Mouse (Mus musculus) gastrocnemius, postnatal 10 days (tissue): ENCODE measurements around the gene Inpp5k. TPM values are rescaled to one million over a fixed set of nuclear protein-coding genes. Genes with fewer than 3 reads are reported as not detected.
"Not testable (repeated sequence)": the region's sequence is repeated elsewhere in the genome, so short reads cannot be mapped to it uniquely, and the experiment has no call there.

Experiments used
- DNase-seq: peaks from one replicate; pipeline ENCODE4 v3.0.0; 2021; ENCODE audit warnings: mixed read lengths
- total RNA-seq, 2 experiments: library from RNA; stranded (reverse); gene quantifications; 2 replicates each; pipeline ENCODE4 v1.2.3; 2021

Inpp5k gene
- total RNA-seq, 2 experiments from 2014 or later = 22.5 to 23.3 TPM

DNA sequence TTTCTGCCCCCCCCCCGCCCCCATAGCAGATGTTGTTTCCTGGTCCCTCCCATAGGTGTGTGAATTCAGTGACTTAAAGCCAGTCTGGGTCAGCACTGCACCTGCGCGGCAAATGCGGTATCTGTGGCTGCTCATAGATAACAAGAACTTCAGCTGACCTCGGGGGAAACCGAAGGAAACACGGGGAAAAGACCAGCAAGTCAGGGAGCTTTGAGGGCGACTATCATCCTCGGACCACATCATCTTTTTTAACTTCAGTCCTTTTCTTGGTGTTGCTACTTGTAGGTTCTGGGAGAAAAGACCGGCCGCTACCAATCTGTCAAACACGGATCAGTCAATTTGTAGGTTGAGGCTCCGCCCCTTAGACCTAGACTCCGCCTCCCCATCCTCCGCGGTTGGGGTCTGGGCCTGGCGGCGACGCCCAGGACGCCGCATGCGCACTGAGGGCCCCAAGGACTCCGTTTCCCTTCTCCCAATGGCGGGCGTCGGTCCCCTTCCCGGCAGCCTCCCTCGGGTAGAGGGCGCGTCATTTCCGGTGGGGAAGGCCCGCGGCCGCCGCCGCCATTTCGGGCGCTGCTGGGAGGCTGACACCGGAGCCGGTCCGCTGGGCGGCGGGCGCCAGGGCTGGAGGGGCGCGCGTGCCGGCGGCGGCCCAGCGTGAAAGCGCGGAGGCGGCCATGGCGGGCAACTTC lies 48.1 kb downstream of the Inpp5k start, which contains the start of gene Crk:
Gene Crk, plus strand, starts transcription at position 513 of the 692 bp plus-strand sequence.
- DNase-seq = peak; percentile 99

DNA sequence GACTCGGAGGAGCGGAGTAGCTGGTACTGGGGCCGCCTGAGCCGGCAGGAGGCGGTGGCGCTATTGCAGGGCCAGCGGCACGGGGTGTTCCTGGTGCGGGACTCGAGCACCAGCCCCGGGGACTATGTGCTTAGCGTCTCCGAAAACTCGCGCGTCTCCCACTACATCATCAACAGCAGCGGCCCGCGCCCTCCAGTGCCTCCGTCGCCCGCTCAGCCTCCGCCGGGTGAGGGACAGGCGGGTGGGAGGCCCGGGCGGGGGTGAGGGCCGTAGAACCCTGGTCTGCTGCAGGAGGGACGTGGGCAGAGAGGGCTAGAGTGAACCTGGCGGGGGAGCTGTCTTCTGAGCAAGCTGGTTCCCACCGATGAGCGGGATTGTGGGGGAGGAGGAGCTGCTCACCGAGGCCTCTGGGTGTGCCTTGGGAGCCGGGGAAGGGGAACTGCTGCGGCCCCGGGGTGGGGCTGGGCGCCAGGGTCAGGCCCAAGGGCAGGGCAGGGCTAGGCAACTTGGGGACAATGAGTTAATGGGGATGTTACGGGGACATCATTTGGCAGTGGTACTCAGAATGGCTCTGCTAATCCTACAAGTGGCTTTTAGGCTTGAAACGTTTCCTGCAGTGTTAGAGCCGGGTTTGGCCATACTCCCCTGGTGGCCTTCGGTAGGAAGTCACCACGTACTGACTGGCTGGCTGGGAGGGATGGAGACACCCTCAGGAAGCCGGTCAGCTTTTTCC lies 48.8 kb downstream of the Inpp5k start:
- peak; percentile 65 for DNase-seq

DNA sequence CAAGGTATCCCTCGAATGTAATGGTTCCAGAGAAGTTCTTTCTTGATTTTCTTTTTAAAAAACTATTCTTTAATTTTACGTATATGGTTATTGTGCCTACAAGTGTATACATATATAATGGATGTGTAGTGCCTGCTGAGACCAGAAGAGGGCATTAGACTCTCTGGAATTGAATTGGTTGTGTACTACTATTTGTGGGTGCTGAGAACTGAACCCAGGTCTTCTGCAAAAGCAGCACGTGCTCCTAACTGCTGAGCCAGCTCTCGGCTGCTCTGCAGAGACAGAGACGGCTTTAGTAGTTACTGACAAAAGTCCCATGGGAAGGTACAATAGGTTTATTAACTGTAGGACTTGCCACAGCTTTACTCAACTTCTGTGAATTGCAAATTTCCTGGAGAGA lies 53.7 kb downstream of the Inpp5k start:
- no peak for DNase-seq

DNA sequence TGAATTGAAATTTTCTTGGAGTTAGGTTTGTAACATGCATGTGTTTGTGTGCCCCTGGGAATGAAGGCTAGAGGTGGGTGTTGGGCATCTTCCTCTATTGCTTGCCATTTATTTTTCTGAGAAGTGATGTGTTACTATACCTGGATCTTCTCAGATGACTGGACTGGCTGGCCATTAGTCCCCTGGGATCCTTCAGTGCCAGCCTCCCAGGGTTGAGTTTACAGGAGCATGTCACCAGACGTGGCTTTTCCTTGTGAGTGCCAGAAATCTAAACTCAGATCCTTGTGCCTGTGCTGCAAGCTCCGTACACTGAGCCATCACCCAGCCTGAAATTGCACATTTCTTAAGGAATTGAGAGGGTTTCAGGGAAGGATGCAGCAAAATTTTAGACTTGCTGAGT lies 54.2 kb downstream of the Inpp5k start:
- DNase-seq = no peak

DNA sequence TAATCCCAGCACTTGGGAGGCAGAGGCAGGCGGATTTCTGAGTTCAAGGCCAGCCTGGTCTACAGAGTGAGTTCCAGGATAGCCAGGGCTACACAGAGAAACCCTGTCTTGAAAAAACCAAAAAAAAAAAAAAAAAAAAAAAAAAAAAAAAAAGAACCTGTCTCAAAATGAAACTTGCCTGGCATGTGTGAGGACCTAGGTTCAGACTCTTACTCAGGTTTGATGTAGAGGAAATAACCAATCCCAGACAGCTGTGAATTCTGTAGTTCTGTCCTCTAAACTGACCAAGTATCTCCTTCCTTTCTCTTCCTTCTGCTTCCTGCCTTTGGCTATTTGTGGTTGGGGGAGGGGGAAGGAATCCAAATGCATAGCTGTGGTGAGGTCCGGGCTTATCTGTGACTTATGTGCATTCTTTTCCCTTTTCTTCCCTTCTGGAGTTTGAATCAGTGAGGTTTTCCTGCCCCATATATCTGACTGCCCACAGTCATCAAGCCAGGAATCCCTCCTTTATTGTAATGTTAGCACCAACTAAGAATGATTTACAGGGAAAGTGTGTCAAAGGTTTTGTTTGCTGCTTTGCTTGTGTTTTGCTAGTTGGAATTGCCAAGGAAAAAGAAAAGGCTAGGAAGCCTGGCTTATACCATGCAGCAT lies 56.7 kb downstream of the Inpp5k start:
- no peak for DNase-seq

DNA sequence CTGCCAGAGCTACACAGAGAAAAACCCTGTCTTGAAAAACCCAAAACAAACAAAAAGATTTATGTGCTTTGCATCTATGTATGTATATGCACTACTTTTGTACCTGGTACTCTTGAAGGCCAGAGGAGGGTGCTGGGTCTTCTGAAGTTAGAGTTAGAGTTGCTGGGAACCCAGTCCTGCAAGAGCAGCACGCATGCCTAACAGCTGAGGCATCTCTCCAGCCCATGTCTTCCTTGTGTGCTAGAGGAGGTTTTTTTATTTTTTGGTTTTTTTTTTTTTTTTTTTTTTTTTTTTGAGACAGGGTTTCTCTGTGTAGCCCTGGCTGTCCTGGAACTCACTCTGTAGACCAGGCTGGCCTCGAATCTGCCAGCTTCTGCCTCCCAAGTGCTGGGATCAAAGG lies 57.3 kb downstream of the Inpp5k start:
- DNase-seq = no peak

DNA sequence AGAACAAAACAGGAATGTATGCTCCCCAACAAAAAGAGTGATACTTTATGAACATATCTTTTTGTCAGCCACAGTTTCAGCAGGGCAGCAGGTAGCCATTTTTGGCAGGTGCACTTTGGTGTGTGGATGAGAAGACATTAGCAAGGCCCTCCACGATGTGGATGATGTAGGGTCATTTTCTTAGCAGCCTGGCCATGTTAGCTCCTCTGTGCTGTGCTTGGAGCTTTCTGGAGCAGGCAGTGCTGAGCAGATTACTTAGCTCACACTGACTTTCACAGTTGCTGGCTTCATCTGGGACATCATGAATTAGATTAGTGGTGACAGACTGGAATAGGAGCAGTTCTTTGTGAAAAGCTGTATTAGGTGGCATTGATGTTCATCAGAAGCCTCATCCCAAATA lies 59.2 kb downstream of the Inpp5k start:
- DNase-seq = no peak

DNA sequence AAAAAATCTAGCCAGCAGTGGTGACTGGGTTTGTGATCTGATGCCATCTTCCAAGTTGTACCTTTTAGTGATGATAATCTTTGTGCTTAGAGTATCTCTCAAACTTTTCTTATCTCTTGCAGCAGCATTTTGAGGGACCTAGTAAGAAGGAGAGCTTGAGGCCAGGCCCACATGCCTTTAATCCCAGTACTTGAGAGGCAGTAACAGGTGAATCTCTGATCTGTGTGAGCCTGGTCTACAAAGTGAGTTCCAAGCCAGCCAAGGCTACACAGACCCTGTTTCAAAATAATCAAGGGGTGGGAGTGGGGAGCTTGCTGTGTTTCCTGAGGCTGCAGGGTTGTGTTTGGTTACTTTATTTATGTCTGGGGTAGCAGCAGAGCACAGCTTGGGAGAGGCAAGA lies 60.3 kb downstream of the Inpp5k start:
- no peak for DNase-seq

DNA sequence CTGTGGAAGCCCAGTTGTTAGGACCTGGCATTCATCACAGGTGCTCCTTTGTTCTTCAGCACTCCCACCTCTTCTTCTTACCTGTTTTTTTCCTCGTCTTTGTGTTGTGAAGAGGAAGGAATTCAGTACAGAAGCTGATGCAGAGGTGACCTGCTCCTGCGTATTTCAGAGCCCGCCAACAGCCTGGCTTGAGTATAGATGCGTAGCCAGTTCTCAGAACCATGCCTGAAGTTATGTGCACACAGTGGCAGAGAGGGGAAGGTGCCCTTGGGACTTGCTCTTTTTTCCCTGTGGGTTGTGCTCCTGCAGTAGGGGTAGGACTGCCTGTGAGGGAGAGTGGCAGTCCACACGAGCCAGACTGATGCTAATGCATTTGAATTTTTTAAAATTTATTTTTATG lies 62.8 kb downstream of the Inpp5k start:
- no peak for DNase-seq

DNA sequence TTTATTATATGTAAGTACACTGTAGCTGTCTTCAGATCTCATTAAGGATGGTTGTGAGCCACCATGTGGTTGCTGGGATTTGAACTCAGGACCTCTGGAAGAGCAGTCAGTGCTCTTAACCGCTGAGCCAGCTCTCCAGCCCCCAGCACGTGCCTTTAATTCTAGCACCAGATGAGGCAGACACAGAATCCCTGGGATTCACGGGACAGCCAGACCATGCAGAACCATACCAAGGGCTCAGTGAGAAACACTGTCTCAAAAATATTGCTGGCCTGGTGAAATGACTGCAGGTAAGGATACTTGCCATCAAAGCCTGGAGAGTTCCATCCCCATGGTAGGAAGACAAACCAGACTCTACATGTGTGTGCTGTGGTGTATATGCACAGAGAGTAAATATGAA lies 66.7 kb downstream of the Inpp5k start:
- DNase-seq = not testable (repeated sequence)

Other genes with a start within 250 kb of the Inpp5k start
- 100 to 1,000 TPM; 134 to 239 TPM for gene Serpinf1, start 208.3 kb upstream of the Inpp5k start, total RNA-seq
- under 1 TPM in 1 of 2 experiments, not detected in 1; 0.56 TPM for gene Serpinf2, start 191.4 kb upstream of the Inpp5k start, total RNA-seq
- 1 to 10 TPM; 7.2 to 7.9 TPM for gene Wdr81, start 176.3 kb upstream of the Inpp5k start, total RNA-seq
- 10 to 100 TPM; 13.5 to 14.9 TPM for gene Tlcd2, start 169.3 kb upstream of the Inpp5k start, total RNA-seq
- 10 to 100 TPM; 77.6 to 83.7 TPM for gene Prpf8, start 144.2 kb upstream of the Inpp5k start, total RNA-seq
- gene Rilp, start 120.9 kb upstream of the Inpp5k start, total RNA-seq = 10 to 100 TPM; 25.5 to 32.6 TPM
- gene Scarf1, start 117.4 kb upstream of the Inpp5k start, total RNA-seq = 10 to 100 TPM in 1 of 2 experiments, 1 to 10 TPM in 1; 7.9 to 10.0 TPM
- gene Slc43a2, start 99.3 kb upstream of the Inpp5k start, total RNA-seq = 10 to 100 TPM; 24.2 to 27.3 TPM
- gene Pitpna, start 42.9 kb upstream of the Inpp5k start, total RNA-seq = 100 to 1,000 TPM; 148 to 160 TPM
- 10 to 100 TPM; 56.3 to 65.1 TPM for gene Myo1c, start 19.5 kb downstream of the Inpp5k start, total RNA-seq
- gene Crk, start 48.3 kb downstream of the Inpp5k start, total RNA-seq = 10 to 100 TPM; 53.0 to 59.8 TPM
- gene Ywhae, start 101.9 kb downstream of the Inpp5k start, total RNA-seq = 100 to 1,000 TPM; 801 to 805 TPM
- gene Doc2b, start 165.1 kb downstream of the Inpp5k start, total RNA-seq = 1 to 10 TPM; 1.0 TPM